Mouse (Mus musculus) gastrocnemius, postnatal 36 days (tissue): ENCODE results near the gene Sumf1. TPM values are rescaled to one million over a fixed set of nuclear protein-coding genes. Genes with fewer than 3 reads are reported as not detected.

Source experiments
- DNase-seq, 2 experiments: peaks; one replicate each; pipeline ENCODE4 v3.0.0; 2022
- intact Hi-C: fragments of 180-260 bp; cut with DNase I; formaldehyde crosslinking; loops from one replicate; pipeline ENCODE4 v1.15.1; 2025
- long read RNA-seq, 2 experiments: library from polyadenylated mRNA; stranded (forward); transcript quantifications; one replicate each; pipeline ENCODE4 v2.0.0; 2021
- total RNA-seq, 2 experiments: library from RNA; stranded (reverse); gene quantifications; 2 replicates each; pipeline ENCODE4 v1.2.3; 2021

Gene Sumf1
- total RNA-seq: 1 to 10 TPM; 7.6 to 8.4 TPM
- long read RNA-seq, experiment 1, partial matches to known transcripts: 0 of 19 reads
- long read RNA-seq, experiment 1, other reads (novel, unspliced or antisense): 16 of 19 reads
- long read RNA-seq, experiment 2, transcript Sumf1-201 (9 exons, 2,593 nt): major isoform, 9 of 30 reads
- long read RNA-seq, experiment 2, partial matches to known transcripts: 2 of 30 reads
- long read RNA-seq, experiment 2, other reads (novel, unspliced or antisense): 19 of 30 reads

DNA sequence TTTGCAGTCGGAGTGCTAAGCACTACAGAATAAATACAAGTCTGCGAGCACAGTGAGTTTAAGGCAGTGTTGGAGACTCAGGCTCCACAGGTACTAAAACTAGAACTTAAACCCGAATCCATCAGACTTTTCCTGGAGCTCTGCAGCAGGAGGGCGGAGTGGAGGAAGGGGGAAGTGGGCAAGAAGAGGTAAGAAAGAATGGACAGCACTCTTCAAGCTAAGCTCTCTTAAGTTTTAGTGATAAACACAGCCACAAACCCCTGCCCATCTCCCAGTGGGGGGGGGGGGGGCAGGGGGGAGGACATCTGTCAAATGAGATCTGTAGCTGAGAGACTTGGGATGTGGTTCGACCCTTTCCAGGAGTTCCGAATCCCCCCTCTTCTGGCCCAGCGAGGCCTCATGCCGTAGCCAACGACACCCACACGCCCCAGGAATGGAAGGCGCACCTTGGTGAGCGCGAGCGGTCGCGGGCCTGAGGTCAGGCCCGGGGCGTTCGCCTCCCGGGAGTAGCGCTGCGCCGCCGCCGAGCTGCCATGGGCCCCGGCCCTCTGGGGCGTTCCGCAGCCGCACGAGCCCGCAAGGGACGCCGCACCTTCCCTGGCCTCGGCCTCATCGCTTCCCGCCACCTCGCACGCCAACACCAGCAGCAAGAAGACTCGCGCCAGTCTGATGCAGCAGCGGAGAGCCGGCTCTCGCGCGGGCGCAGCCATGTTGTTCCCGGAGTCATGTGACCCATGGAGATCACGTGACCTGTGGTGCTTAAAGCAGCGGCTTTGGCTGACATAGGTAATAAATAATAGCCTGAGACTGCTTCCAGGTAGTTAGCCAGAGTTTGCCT lies at the start of gene Sumf1:
Gene Sumf1, minus strand, starts transcription at position 736 of the 838 bp plus-strand sequence.
- intact Hi-C loops: no loop called here
- peak; percentile 62 to 87 for DNase-seq

DNA sequence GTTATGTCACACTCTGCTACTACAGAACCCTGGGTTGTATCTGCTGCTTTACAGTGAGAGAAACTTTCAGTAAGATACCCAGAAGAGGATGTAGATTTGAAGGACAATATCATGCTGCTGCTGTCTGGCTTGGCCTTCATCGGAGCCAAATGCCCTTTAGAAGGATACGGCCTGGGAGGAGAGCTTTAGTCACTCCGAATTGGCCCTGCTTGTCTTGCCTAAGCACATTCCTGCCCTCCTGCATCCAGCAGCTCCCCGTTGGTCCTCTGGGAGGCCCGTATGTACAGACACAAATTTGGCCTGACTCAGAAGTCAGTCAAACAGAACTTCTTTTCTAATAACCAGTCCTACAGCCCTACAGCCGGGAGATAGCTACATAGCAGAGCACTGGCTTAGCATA lies 49.2 kb upstream of the Sumf1 start:
- DNase-seq: no peak
- intact Hi-C loops: no loop called here

DNA sequence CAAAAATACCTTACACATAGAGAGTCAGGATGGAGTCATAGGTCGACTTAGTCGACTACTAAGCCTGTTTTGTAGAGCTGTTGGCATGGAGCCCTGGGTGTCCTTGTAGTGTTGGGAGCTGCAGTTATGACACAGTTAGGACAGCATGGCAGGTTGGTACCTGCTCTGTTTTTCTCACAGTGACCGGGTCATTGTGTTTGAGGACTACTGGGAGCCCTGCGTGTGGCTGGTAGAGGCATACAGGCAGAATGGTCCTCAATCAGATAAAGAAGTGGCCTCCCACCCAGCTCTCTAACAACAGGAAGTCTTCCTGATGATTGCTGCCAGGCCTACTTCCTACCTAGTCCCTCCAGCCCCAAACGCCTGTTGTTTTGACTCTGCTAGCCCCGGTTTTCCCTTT lies 47.7 kb upstream of the Sumf1 start:
- no peak for DNase-seq
- intact Hi-C loops: no loop called here

DNA sequence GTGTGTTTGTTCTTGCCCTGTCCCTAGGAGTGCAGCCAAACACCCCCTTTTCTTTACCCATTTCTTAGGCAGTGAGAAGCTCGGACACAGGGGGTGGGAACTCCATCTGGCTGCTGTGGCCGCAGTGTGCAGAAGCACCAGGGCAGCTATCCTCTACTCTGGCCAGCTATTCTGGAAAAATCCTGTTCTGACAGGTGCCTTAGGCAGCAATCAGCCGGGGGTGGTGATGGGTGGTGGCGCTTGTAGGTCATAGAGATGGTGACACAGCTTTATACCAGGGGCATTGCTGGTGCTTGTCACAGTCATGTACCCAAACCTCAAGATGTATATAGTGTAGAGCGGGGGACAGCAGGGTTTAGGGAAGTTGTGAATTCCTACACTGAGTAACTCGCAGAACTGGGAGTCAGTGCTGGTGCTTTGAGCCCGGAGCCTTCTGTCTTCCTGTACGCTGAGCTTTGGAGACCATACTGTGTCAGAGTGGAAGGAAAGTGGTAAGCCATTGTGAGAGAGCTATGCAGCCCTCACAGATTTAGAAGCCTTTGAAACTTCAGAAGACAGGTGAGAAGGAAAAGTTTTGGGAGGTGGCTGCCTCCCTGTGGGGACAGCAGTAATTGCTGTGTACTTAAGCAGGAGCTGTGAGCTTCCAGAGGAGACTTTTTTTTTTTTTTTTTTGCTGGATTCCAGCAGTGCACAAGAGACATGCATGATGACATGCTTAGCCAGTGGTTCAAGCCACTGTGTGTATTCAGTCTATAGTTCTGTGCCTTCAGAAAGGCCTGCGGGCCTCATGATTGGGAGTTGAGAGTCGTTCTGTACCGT lies 46.7 kb upstream of the Sumf1 start:
- no peak for DNase-seq
- intact Hi-C loops: no loop called here

DNA sequence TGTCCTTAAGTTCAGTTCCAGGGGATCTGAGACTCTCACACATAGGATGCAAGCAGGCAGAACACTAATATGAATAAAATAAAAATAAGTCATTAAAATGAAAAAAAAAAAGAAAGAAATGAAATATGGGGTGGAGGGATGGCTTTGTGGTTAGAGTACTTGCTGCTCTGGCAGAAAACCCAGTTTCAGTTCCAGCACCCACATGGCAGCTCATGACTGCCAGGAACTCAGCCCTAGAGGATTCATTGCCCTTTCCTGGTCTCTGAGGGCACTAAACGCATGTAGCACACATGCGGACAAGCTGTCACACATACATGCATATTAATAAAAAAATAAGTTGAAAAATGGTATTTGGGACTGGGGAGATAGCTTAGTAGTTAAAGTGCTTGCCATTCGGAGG lies 45.2 kb upstream of the Sumf1 start:
- intact Hi-C loops: no loop called here
- no peak for DNase-seq

DNA sequence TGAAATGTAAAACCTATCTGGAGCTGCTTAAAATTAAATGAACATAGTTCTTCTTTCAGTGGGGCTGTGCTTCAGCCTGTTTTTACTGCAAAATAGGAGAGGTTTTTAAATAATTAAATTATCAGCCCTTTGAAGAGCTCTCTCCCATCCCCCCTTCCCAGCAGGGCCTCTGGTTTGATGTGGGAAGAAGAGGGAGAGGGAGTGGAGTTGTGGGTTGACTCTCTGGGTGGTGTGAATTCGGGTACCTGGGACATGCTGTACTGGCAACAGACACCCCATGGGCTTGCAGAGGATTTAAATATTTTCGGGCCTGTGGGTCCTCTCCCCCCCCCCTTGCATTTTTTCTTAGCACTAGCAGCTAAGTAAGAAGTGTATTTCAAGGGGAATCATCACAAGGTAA lies 43.2 kb upstream of the Sumf1 start:
- DNase-seq: no peak
- intact Hi-C loops: no loop called here

DNA sequence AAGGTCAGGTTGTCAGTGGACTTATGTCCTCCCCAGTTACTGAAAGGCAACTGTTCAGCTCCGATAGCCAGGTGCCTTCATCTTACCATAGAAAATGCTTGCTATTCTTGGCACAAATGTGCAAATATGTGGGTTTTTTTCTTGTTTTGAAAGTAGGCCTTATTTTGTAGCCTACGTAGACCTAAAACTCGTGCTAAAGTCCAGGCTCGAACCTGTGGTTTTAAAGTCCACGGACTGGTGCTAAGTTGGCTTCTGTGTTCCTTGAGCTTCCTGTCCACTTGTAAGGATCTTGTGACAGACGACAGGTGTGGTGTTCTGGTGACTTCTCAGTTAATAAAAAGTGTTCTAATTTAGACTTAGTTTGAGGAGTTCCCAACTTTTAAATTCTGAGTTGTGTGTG lies 42.7 kb upstream of the Sumf1 start:
- DNase-seq: no peak
- intact Hi-C loops: no loop called here

DNA sequence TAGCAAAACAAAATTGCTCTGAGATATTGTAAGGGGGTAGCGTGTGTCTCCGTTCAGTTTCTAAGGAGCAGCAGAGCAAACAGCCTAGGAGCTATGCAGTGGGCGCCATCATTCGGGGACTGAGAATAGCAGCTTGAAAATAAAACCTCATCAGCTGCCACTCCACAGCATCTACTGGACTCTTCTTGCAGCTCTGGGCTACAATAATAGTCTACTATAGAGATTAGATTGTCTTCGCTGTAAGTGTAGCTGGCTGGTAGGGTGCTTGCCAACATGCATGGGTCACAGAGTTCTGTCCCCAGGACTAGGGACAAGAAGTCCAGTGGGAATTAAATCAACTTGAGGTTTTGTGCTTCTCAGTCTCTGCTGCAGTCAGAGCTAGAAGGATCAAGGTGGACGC lies 42.1 kb upstream of the Sumf1 start:
- intact Hi-C loops: no loop called here
- DNase-seq: no peak

DNA sequence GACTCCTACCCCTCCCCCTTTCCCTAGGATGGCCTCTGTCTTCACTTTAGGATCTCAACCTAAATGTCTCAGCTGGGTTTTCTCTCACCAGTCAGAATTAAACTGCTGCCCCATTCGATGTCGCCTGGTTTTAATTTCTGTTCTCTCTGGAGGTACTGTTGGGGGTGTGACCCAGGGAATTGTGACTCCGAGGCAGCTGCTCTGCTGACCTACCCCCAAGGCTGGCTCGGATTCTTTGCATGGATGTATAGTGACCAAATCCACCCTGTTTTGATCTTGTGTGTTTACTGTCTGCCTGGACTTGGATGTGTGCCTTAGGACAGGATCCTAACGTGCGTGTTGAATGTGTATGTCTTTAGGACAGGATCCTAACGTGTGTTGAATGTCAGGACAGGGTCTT lies 40.8 kb upstream of the Sumf1 start:
- no peak for DNase-seq
- intact Hi-C loops: no loop called here

DNA sequence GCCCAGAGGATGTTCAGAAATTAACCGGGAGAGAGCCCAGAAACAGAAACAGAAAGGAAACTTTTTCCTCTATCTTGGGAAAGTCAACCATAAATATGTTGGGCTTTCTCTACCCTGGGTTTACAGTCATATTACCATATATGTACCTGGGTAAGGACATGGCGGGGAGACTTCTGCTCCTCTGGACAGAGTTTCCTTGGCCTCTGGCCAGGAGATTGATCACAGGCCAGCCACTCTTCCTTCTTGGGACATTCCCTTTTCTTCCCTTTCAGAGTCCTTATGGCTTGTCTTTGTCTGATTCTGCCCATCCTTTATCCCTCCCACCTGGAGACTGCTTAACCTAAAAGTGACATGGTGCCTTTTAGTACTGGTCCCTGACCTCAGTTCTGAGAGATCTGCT lies 39.6 kb upstream of the Sumf1 start:
- intact Hi-C loops: no loop called here

DNA sequence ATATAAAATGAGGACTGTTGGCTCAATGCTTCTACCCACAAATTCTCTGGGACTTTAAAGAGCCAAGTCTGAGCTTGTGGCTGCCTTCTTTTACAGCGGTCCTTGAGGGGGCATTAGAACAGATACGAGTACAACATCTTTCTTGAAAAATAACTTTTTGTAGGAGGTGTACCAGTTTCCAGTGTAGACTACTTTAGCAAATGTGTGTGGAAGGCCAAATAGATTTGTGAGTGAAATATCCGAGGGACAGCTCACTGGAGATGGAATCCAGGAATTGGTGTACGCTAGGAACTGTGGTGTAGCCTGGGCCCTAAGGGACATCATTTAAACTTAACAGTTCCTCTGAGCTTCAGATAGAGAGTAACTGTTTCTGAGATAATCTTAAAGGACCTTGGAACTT lies 39.0 kb upstream of the Sumf1 start:
- no peak for DNase-seq
- intact Hi-C loops: no loop called here

More for the DNA sequence above, 39.6 kb upstream of the Sumf1 start:
- no peak for DNase-seq

DNA sequence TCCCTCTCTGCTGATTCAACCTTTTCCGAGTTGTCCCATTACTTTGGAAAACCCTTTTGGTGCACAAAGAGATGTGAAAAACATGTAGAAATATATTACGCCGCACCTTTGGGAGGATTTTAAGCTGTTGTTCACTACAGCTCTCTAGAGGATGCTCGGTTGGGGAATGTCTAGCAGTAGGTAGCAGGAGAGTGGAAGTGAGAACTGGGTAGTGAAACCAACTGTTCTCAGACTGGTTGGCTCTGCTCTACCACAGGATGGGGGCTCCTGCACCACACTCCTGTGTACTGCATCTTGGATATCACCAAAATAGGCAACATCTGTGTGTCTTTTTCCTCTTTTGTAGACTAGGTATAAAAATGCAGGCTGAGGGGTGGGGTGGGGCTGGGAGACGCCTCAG lies 37.5 kb upstream of the Sumf1 start:
- intact Hi-C loops: no loop called here
- no peak for DNase-seq

DNA sequence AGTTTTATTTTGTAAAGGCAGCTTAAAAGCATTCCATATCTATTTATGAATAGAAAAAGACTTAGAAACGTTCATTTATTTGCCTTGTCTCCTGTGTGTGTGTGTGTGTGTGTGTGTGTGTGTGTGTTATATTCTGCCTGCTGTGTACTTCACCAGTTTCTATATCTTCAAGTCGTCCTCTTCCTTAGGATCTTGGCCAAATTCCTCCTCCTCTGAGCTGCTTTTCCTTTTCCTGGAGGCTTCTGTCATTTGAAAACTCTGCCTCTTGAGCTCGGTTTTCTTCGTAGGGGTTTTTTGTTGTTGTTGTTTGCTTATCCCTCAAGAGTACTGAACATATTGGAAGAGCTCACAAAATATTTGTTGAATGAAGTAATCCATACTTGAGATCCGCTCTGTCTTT lies 37.1 kb upstream of the Sumf1 start:
- intact Hi-C loops: no loop called here
- DNase-seq: no peak

DNA sequence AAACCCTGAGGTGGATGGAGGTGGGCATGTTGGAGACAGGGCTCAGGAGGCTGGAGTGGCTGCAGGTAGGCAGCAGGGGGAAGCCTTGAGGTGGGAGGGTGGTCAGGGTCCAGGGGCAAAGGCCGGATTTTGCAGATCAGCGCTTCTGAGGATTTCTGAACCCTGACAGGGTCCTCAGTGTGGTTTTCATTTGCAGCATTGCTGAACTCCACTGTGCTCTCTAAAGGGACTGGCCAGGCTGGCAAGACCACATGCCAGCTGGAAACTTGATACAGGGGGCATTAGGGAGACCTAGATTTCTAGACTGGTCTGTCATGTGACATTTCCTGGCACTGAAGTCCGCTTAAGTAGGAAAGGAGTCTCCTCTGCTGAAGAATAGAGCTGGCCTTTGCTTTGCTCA lies 32.6 kb upstream of the Sumf1 start:
- DNase-seq: no peak
- intact Hi-C loops: loop anchor here (10.0 kb wide), 1 partner anchor 87 kb away; no protein-coding TSS in a partner anchor

DNA sequence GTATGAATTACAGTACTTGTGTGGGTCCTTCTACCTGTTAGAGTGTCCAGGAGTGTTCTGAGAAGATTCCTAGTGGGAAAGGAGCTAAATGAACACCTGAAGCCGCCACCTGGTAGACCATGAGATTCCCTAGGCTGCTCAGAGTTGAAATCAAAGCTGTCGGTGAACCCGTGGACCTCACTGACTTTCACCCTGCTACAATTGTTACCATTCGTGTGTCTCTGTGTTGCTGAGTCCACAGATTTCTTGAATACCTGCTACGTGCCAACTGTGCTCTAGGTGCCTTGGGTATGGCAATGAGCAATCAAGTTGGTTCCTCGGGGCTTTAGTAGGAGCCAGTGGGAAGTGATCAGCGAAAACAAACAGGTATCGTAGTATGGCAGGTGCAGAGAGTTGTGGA lies 31.4 kb upstream of the Sumf1 start:
- intact Hi-C loops: loop anchor here (10.0 kb wide), 1 partner anchor 88 kb away; no protein-coding TSS in a partner anchor
- DNase-seq: no peak

DNA sequence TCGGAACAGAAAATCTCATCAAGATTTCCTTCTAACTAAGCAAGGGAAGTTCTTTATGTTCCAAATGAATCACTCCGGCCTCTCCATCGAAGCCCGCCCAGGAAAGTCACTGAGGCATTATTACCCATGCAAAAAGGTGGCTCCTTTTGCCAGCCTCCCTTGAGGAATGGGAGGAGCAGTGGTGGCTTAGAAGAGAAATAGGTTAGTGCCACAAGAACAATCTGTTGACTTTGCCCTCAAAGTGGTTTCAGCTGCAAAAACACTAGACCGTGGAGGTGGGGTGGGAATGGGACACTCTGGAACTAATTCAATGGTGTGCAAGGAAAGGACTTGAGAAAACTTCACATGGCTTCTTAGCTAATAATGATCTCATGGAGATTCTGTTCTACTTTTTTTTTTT lies 30.7 kb upstream of the Sumf1 start:
- DNase-seq: no peak
- intact Hi-C loops: loop anchor here (10.0 kb wide), 1 partner anchor 89 kb away; no protein-coding TSS in a partner anchor

DNA sequence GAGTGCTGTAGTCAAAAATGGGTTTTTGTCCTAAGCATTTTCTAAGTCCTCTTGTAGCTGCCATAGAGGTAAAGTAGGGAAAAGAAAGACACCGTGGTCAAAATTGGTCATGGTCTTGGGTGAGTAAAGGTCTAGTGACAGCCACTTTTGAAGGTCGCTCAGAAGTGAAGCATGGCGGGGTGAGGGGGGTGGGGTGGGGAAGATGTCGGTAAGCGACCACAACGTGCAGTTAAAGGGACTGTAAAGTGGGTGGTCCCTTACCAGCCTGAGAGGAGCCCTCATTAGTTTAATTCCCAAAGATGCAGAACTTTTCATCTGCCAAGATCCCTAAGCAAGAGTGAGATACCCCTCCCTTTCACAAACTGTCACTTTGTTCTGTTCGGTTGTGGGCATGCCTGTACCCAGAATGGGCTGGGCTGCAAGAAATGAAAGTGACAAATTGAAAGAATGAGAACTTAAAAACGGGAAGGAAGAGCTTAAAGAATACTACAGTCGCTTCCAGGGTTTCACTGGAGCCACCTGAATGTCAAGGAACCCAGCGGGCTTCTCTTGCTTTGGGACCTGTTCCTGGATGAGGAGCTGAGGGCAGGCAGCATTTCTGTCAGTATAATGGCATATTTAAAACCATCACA lies 29.0 kb upstream of the Sumf1 start:
- DNase-seq: no peak
- intact Hi-C loops: loop anchor here (10.0 kb wide), 1 partner anchor 90 kb away; no protein-coding TSS in a partner anchor

DNA sequence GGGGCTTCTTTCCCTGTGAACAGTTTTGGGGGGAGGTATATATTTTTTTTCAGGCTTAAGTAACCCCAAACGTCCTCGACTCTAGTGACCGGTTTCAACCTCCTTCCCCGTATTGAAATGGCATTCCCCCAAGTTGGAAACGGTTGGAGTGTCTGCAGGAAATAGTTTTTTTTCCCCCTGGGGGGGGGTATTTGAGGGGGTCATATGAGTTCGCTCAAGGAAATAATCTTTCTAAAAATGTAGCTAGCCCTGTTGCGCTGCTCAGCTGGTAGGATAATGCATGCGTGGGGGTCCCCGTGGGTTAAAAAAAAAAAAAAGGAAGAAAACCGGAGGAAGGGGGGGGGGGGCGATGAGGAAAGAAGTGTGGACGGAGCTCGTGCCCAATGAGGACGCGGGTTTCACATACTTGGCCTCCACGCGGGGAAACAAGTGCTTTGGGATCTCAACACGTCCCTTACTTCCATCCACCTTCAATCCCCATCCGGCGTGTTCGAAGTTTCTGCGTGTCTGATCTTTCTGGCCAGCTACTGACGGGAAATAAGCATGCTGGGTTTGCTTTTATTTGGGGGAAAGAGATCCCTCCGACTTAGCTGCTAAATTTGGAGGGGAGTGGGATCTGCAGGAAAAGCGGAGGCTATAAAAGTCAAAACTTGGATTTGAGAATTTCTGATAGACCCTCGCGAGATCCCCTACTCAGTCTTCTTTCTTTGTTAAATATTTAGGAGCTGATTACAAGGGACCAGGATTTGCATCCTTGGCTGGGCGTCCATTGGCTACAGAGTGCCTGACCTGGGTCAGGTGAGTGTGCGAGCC lies 28.3 kb upstream of the Sumf1 start:
- DNase-seq: no peak
- intact Hi-C loops: loop anchor here (10.0 kb wide), 1 partner anchor 91 kb away; no protein-coding TSS in a partner anchor

DNA sequence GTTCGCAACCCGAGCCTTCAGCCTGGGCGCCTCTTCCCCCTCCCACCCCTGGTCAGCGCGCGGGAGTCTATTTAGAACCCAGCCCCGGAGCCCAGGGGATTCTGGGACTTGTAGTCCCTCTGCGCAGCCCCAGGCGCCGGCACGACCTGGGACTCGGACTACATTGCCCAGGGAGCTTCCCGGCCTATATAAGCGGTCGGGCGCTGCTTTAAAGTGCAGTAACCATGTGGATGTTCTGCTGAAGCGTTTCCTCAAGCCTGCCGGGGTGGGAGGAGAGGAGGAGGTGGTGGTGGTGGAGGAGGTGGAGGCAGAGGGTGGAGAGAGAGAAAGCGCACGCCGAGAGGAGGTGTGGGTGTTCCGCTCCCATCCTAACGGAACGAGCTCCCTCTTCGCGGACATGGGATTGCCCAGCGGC lies 27.5 kb upstream of the Sumf1 start, which contains the start of gene Itpr1:
Gene Itpr1, plus strand, starts transcription at position 216 of the 415 bp plus-strand sequence.
- DNase-seq: peak; percentile 95 to 97
- intact Hi-C loops: loop anchor here (10.0 kb wide), 1 partner anchor 92 kb away; no protein-coding TSS in a partner anchor
